Mouse (Mus musculus) ES-Bruce4 (cell line): ENCODE measurements around the gene 9630041A04Rik.

Experiments
- CTCF ChIP-seq: IDR thresholded peaks from one replicate; pipeline ENCODE4 v1.8.1; 2011; ENCODE audit warnings: low read depth, low read length
- EP300 ChIP-seq: IDR thresholded peaks from 2 replicates; pipeline ENCODE4 v1.6.1; 2011; ENCODE audit warnings: low read depth, low read length; ENCODE audit not compliant: insufficient read depth
- POLR2A ChIP-seq: IDR thresholded peaks from one replicate; pipeline ENCODE4 v1.8.1; 2011; ENCODE audit warnings: low read length; ENCODE audit not compliant: insufficient read depth

GRCm38 (mm10) chr9:101990836-101991235 is 129.2 kb downstream of the 9630041A04Rik start:
- TF ChIP-seq CTCF, result no peak
- no peak for TF ChIP-seq POLR2A
- TF ChIP-seq EP300, result no peak
